Mouse (Mus musculus) ES-E14 (cell line): Measurements from ENCODE around the gene Ube4a.

Experiments
- HCFC1 ChIP-seq: IDR thresholded peaks from 2 replicates; pipeline ENCODE4 v1.6.1; 2012; ENCODE audit warnings: low read length, inconsistent platforms, borderline replicate concordance; ENCODE audit not compliant: insufficient read depth
- ZC3H11A ChIP-seq: IDR thresholded peaks from 2 replicates; pipeline ENCODE4 v1.6.1; 2012; ENCODE audit warnings: low read depth, mild to moderate bottlenecking, inconsistent platforms, low read length, borderline replicate concordance

GRCm38 (mm10) chr9:44994962-44995361 is 29.6 kb upstream of the Ube4a start:
- no peak for TF ChIP-seq ZC3H11A
- TF ChIP-seq HCFC1: no peak
